Mouse (Mus musculus) forebrain, embryonic 13.5 days (tissue): ENCODE results near the gene Retreg3. TPM values are rescaled to one million over a fixed set of nuclear protein-coding genes. Genes with fewer than 3 reads are reported as not detected.

Experiments
- ATAC-seq: fragments of 200-750 bp; cut with Nextera tagmentation; 2 replicates; pipeline ENCODE4 v1.8.0; 2017
- H3K27ac ChIP-seq: fragments of 300-500 bp; sonication (generic); 2 replicates; pipeline ENCODE4 v1.5.1; 2015; ENCODE audit warnings: inconsistent platforms, mild to moderate bottlenecking, moderate library complexity
- H3K27me3 ChIP-seq: fragments of 300-500 bp; sonication (generic); 2 replicates; pipeline ENCODE4 v1.6.1; 2015; ENCODE audit warnings: mild to moderate bottlenecking, inconsistent platforms
- H3K36me3 ChIP-seq: fragments of 300-500 bp; sonication (generic); 2 replicates; pipeline ENCODE4 v1.6.1; 2015; ENCODE audit warnings: mild to moderate bottlenecking, inconsistent platforms; ENCODE audit not compliant: poor library complexity, severe bottlenecking
- H3K4me1 ChIP-seq: fragments of 300-500 bp; sonication (generic); 2 replicates; pipeline ENCODE4 v1.6.1; 2015; ENCODE audit warnings: inconsistent platforms
- H3K4me2 ChIP-seq: fragments of 300-500 bp; sonication (generic); 2 replicates; pipeline ENCODE4 v1.6.1; 2015; ENCODE audit warnings: inconsistent platforms, mild to moderate bottlenecking, moderate library complexity
- H3K4me3 ChIP-seq: fragments of 300-500 bp; sonication (generic); 2 replicates; pipeline ENCODE4 v1.5.1; 2015; ENCODE audit warnings: mild to moderate bottlenecking, inconsistent platforms
- H3K9ac ChIP-seq: fragments of 300-500 bp; sonication (generic); 2 replicates; pipeline ENCODE4 v1.6.1; 2015; ENCODE audit warnings: mild to moderate bottlenecking, inconsistent platforms
- H3K9me3 ChIP-seq: fragments of 300-500 bp; sonication (generic); replicated peaks from 2 replicates; pipeline ENCODE4 v1.6.1; 2016; ENCODE audit warnings: inconsistent platforms
- WGBS: fragments of 180-500 bp; shearing (Covaris S2); methylation state at CpG from one replicate; pipeline ENCODE4 v1.1.7; 2015; 5-methylcytosine and 5-hydroxymethylcytosine counted together
- polyA plus RNA-seq: library from polyadenylated mRNA; unstranded; fragments of >200 nt; fragmentation: Nextera tagmentation; extraction: Ambion mirVana; gene quantifications from 2 replicates; pipeline ENCODE4 v1.2.1, GENCODE M21; 2015

The Retreg3 gene
- 18.6 and 20.8 TPM in 2 replicates for polyA plus RNA-seq

DNA sequence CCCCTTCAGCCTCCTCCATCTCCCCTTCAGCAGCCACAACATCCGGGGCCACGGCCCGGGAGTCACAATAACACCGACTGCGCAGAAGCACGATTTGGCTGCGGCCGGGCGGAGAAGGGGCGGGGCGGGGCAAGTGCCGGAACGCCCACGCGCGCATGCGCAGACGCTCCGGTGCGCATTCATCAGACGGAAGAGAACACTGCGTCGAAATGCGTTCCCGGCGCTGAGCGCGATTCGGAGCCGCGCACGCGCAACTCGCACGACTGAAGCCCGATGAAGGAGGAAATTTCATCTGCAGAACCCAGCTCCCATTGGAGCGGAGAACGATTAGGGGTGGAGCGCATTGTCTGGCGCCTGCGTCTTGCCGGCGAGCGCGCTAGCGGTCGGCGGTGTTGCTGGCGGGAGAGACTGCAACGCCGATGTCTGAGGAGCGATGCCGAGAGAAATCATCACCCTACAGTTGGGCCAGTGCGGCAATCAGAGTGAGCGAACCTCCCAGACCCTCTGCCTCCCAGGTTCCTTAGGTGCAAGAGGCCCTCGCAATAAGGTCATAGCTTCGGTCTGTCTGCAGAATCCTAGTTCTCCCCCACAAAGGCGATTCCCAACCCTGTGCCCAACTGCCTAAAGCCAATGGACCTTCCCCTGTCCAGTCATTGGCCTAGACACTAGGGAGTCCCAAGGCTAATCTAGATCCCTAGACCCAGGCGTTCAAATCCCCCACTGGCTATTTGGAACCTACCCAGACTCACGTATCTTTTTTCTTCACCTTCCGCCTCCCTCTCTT lies at the start of gene Retreg3, which contains the start of gene Tubg1:
Gene Retreg3 (minus strand): TSS at position 133 of the 784 bp plus-strand sequence.
Gene Tubg1 (plus strand): TSS at position 178 of the 784 bp plus-strand sequence.
- peak within 1 kb of the TSS; percentile 87 for H3K4me3 ChIP-seq
- under 1% methylated on average over 61 of the region's 61 CpGs for WGBS
- ATAC-seq, result peak; percentile 97

DNA sequence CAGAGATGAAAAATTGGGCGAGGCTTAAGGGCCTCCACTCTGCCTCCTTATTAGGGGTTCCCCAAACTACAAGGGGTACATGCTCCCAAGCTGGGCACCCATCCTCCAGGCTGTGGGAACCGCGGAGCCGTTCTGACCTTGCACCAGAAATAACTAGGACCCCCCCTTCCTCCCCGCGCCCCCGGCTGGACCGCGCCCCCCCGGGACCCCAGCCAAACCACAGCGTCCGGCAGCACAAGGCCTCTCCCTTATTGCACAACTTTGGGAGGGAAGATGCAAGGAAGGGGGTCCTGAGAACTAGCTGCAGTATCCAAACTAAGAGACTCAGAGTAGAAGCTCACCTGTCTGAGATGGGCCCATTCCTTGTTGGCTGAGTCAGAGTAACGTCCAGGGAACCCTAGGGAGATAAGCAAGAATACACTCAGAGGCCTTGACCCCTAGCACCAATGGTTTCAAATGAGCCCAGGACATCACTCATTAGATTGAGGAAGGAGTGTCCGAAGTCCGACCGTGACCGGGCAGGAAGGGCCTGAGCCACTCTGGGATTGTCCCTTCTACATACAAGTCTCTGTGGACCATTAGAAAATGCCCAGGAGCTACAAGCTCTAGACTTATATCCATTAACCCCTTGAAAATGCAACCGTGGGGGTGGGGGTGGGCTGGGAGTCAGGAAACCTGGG lies 48.7 kb upstream of the Retreg3 start:
- peaks cover 20% of the 10 kb centered on the region for H3K36me3 ChIP-seq
- no peak overlapping the region for H3K4me3 ChIP-seq
- H3K4me2 ChIP-seq, result no peak overlapping the region
- no peak for ATAC-seq
- H3K9ac ChIP-seq, result no peak overlapping the region
- H3K9me3 ChIP-seq, result no peaks in the 10 kb centered on the region
- no peak overlapping the region for H3K27ac ChIP-seq
- 60% methylated on average over 18 of the region's 18 CpGs for WGBS
- H3K4me1 ChIP-seq, result peaks cover 50% of the 10 kb centered on the region
- H3K27me3 ChIP-seq, result peaks cover 80% of the 10 kb centered on the region

More for the DNA sequence above, at the start of gene Retreg3, which contains the start of gene Tubg1:
- no peaks in the 10 kb centered on the region for H3K9me3 ChIP-seq
- peak within 1 kb of the TSS; percentile 98 for H3K4me2 ChIP-seq
- H3K36me3 ChIP-seq, result peaks cover 25% of the 10 kb centered on the region
- peak within 1 kb of the TSS; percentile 95 for H3K9ac ChIP-seq
- H3K4me1 ChIP-seq, result peaks cover 54% of the 10 kb centered on the region
- no peaks in the 10 kb centered on the region for H3K27me3 ChIP-seq
- H3K27ac ChIP-seq, result peak within 1 kb of the TSS; percentile 90

DNA sequence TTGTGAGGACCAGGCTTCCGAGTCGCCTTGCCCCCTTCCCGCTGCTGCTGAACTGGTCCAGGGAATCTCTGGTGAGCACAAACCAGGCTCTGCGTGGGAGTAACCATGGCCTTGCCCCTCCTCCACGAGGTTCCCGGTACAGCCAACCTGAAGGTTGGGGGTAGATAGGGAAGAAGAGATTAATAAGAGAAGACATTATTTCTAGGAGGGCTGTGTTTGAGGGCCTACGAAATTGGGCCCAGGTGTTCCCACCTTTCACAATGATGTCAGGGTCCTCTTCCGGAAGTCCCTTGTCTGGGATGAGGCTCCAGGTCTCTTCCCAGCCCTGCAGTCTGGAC lies 48.2 kb upstream of the Retreg3 start:
- Histone ChIP-seq H3K36me3 (peaks cover 25% of the 10 kb centered on the region), H3K4me2 (no peak overlapping the region), H3K9me3 (no peaks in the 10 kb centered on the region), H3K4me3 (no peak overlapping the region), H3K9ac (no peak overlapping the region), H3K4me1 (peaks cover 45% of the 10 kb centered on the region), H3K27me3 (peaks cover 80% of the 10 kb centered on the region), H3K27ac (no peak overlapping the region)
- ATAC-seq, result no peak
- WGBS, result 38% methylated on average over 8 of the region's 8 CpGs

DNA sequence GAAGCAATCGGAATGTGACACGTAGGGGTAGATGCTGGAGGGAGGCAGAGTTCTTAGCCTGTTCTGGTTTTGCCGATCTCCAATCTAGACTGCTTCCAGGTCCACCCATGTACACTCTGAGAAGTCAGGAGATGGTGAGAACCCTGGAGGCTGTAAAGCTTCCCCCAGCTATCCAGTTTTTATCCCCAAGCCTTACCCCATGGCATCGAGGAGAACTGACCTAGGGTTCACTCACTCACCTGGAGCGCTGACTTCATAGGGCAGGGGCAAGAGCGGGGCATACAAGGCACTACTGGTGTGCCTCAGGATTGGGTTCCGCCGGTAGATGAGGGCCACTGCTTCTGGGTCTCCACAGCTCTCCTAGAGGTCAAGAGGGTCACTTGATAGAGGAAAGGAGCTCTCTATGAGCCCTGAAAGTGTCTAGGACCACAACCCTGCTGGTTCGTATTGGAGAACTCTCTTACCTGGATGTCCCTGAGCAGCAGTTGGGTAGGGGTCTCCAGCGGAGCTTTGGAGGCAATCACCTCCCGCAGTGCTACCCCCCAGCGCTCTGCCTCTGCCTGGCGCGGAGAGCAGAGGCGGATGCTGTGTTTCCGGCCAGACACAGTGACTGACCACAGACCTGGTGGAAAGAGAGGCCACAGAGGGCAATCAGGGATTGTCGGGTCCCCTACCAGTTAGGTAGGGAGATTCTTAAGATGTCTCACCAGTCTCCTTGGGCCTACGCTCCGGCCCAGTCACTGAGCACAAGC lies 47.7 kb upstream of the Retreg3 start:
- no peaks in the 10 kb centered on the region for H3K9me3 ChIP-seq
- peaks cover 41% of the 10 kb centered on the region for H3K4me1 ChIP-seq
- H3K36me3 ChIP-seq, result peaks cover 26% of the 10 kb centered on the region
- H3K9ac ChIP-seq, result no peak overlapping the region
- no peak overlapping the region for H3K27ac ChIP-seq
- 40% methylated on average over 19 of the region's 19 CpGs for WGBS
- no peak for ATAC-seq
- H3K4me3 ChIP-seq, result no peak overlapping the region
- H3K4me2 ChIP-seq, result no peak overlapping the region
- H3K27me3 ChIP-seq, result peaks cover 84% of the 10 kb centered on the region

DNA sequence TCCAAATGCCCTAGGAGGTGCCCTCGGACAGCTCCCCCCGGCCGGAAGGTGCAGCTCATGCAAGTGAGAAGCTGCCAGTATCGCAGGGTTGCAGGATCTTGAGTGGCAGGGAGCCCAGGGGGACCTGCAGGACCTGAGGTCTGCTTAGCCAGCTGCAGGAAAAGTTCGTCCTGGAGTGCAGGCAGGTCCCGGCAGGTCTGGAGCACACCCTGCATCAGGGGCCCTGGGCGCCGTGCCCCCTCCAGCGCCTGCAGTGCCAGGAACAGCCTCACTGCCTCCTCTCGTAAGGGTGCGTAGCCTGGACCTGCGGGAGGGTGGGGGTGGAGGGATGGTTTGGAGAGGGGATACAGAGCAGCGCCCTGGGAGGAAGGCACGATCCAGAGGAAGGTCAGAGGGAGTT lies 46.7 kb upstream of the Retreg3 start:
- Histone ChIP-seq H3K4me1 (peaks cover 33% of the 10 kb centered on the region), H3K9me3 (no peaks in the 10 kb centered on the region), H3K4me3 (no peak overlapping the region), H3K36me3 (peaks cover 36% of the 10 kb centered on the region), H3K27me3 (peaks cover 94% of the 10 kb centered on the region), H3K27ac (no peak overlapping the region), H3K9ac (no peak overlapping the region), H3K4me2 (no peak overlapping the region)
- ATAC-seq, result no peak
- 37% methylated on average over 14 of the region's 14 CpGs for WGBS

DNA sequence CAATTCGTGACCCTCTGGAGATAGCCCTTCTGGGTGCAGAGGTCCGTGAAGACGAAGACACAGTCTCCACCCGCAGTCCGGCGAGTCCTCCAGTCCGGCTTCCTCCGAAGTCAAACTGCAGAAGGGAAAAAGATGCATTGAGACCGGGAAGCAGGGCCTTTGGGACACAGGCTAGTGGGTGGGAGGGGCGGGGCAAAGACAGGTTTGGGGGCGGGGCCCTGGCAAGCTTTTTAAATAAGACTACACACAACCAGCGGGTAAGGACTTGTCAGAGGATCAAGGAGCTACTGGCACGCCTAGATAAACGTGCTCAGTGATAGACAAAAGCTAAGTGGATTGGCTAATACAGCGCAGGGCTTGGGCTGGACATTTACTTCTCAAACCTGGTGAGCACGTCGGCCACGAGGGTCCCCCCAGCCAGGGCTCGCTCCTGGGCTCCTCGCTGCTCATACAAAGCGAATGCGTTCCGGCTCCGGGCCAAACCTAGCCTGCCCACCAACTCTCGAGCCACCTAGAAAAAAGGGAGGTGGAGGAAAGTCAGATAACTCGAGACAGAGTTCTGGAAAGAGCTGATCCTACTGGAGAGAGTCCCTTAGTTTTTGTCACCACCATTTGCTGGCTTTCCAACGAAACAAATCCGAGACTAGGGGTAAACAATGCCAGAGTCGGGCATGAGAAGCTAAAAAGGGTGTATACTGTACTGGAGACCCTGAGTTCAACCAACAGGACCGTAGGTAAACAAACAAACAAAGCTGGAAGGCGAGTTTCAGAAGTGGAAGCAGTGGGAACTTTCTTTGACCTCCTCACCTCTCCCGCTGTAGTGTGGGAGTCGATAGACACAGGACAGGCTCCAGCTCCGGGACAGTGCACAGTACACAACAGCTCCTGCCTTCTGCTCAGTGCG lies 45.2 kb upstream of the Retreg3 start:
- Histone ChIP-seq H3K4me3 (peak overlapping the region; percentile 30), H3K4me2 (peak overlapping the region; percentile 54; the same call in 1 of the 2 replicates), H3K9me3 (no peaks in the 10 kb centered on the region), H3K36me3 (peaks cover 38% of the 10 kb centered on the region), H3K27me3 (peaks cover 86% of the 10 kb centered on the region), H3K4me1 (peaks cover 25% of the 10 kb centered on the region), H3K9ac (0 out of 2 replicates have a peak overlapping the region, but pooled peaks have one; percentile 17), H3K27ac (no peak overlapping the region)
- WGBS, result 12% methylated on average over 35 of the region's 35 CpGs
- ATAC-seq, result no peak

DNA sequence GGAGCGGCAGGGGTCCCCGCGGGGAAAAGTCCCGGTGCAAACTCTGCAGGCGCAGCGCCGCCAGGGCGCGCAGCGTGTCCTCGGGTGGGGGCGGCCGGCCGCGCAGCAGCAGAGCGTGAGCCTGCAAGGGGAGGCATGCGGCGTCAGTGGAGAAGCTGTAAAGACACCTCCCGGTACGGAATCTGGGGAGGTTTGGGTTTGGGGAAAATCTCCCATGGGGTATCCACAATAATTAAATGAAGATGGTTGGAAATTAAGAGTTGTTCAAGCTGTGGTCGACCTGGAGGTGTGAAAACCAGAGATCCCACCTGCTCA lies 44.6 kb upstream of the Retreg3 start:
- no peaks in the 10 kb centered on the region for H3K9me3 ChIP-seq
- no peak for ATAC-seq
- H3K36me3 ChIP-seq, result peaks cover 38% of the 10 kb centered on the region
- H3K27me3 ChIP-seq, result peaks cover 80% of the 10 kb centered on the region
- H3K4me3 ChIP-seq, result peak overlapping the region; percentile 30
- H3K4me2 ChIP-seq, result peak overlapping the region; percentile 54
- H3K4me1 ChIP-seq, result peaks cover 19% of the 10 kb centered on the region
- H3K27ac ChIP-seq, result no peak overlapping the region
- WGBS, result 5% methylated on average over 21 of the region's 21 CpGs
- H3K9ac ChIP-seq, result peak overlapping the region; percentile 17; the same call in 1 of the 2 replicates

DNA sequence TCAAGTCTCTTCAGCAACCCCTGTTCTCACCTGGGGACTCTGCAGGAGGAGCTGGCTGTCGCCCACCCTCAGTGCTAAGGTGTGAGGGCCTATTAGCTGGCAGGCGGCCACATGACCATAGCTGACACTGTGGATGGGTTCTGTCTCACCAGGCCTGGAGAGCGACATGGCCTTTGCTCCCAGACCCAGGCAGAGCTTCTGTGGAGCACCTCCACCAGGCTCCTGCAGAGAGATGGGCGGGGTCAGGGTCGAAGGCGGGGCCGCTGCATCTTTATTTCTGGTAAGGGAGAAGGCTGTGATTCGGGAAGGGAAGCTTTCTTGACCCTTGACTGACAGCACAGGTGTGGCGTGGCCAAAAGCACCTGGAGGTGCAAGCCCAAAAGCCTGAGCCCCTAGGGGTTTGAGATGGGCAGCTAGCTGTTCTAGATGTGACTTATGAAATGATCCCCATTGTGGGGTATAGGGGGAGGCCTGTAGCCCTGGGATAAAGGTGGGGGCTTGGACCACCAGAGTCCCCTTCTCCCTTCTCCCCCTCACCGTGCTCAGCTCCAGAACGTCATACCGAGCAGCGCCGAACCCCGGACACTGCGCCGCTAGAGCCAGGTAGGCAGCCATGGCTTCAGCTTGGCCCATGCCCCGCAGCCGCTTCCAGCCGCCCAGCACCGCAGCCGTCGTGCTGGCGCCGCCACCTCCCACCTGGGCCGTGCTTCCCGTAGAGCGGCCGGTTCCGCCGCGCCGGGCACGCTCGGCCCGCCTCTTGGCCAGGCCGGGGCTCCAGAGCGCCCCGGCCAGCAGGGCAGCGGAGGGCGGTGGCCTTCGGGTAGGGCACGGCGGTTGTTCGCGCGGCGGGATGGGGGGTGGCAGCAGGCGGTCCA lies 44.0 kb upstream of the Retreg3 start:
- H3K27ac ChIP-seq, result no peak overlapping the region
- peaks cover 38% of the 10 kb centered on the region for H3K36me3 ChIP-seq
- no peak for ATAC-seq
- peaks cover 74% of the 10 kb centered on the region for H3K27me3 ChIP-seq
- peak overlapping the region; percentile 17; the same call in 1 of the 2 replicates for H3K9ac ChIP-seq
- peak overlapping the region; percentile 30 for H3K4me3 ChIP-seq
- no peaks in the 10 kb centered on the region for H3K9me3 ChIP-seq
- H3K4me1 ChIP-seq, result peaks cover 13% of the 10 kb centered on the region; the same call in 1 of the 2 replicates
- WGBS, result 9% methylated on average over 49 of the region's 49 CpGs
- H3K4me2 ChIP-seq, result peak overlapping the region; percentile 54

DNA sequence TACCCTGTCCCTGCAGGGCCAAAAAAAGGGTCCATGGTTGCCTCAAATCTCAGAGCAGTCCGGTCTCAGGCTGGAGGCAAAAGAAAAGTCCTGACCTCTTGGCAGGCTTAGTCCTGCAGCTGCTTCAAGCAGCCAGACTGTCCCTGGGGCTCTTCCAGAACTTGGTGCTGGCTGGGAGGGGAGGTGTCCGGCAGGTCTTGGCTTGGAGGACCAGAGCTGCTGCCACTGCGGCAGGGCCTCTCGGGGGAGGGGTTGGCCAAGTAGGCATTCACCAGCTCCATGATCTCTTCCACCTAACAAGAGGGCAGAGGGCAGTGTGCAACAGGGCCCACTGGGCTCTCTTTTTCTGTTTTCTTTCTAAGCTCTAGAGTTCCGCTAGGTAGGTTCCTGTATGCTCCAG lies 43.1 kb upstream of the Retreg3 start:
- ATAC-seq, result no peak
- Histone ChIP-seq H3K4me2 (no peak overlapping the region), H3K4me1 (peaks cover 10% of the 10 kb centered on the region; the same call in 1 of the 2 replicates), H3K9ac (no peak overlapping the region), H3K9me3 (no peaks in the 10 kb centered on the region), H3K36me3 (peaks cover 36% of the 10 kb centered on the region), H3K27me3 (peaks cover 69% of the 10 kb centered on the region), H3K27ac (no peak overlapping the region), H3K4me3 (no peak overlapping the region)
- 58% methylated on average over 5 of the region's 5 CpGs for WGBS

DNA sequence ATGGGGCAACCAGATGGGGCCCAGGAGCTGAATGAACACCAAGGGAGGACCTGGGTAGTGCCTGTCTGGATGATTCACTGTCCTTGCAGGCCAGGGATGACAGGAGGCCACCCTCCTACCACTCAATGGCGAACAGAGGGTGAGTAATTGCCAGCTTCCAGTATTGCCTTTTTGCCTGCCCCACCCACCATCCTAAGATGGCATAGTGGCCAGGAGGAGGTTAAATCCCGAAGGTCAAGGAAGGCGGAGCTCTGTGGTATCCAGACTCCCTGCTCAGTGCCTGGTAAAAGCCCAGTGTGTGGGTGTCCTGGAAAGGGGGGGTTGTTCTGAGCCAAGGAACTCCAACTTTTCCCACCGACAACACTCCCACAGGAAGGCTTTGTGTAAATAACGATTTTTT lies 42.6 kb upstream of the Retreg3 start:
- no peak for ATAC-seq
- Histone ChIP-seq H3K4me2 (no peak overlapping the region), H3K9ac (no peak overlapping the region), H3K27ac (no peak overlapping the region), H3K27me3 (peaks cover 69% of the 10 kb centered on the region), H3K9me3 (no peaks in the 10 kb centered on the region), H3K36me3 (peaks cover 31% of the 10 kb centered on the region), H3K4me1 (peaks cover 10% of the 10 kb centered on the region; the same call in 1 of the 2 replicates), H3K4me3 (no peak overlapping the region)
- WGBS, result 54% methylated on average over 5 of the region's 5 CpGs
